Mouse (Mus musculus) kidney, postnatal 0 days (tissue): ENCODE data around the gene Gngt2. TPM values are rescaled to one million over a fixed set of nuclear protein-coding genes. Genes with fewer than 3 reads are reported as not detected.

Source experiments
- ATAC-seq: fragments of 200-750 bp; cut with Nextera tagmentation; replicated peaks from 2 replicates; pipeline ENCODE4 v1.8.0; 2017; ENCODE audit warnings: low read depth, moderate number of reproducible peaks, moderate TSS enrichment, moderate library complexity; ENCODE audit not compliant: low FRiP score
- DNase-seq: peaks from one replicate; pipeline ENCODE4 v3.0.0-alpha.2; 2016; ENCODE audit warnings: low spot score
- H3K27ac ChIP-seq: fragments of 300-500 bp; sonication (generic); 2 replicates; pipeline ENCODE4 v1.5.1; 2014; ENCODE audit warnings: mild to moderate bottlenecking
- H3K27me3 ChIP-seq: fragments of 300-500 bp; sonication (generic); 2 replicates; pipeline ENCODE4 v1.6.1; 2014; ENCODE audit warnings: low read length, mixed read lengths; ENCODE audit not compliant: insufficient read depth
- H3K36me3 ChIP-seq: fragments of 300-500 bp; sonication (generic); 2 replicates; pipeline ENCODE4 v1.6.1; 2014; ENCODE audit warnings: low read length, mixed read lengths; ENCODE audit not compliant: insufficient read depth
- H3K4me1 ChIP-seq: fragments of 300-500 bp; sonication (generic); replicated peaks from 2 replicates; pipeline ENCODE4 v1.6.1; 2014; ENCODE audit warnings: antibody characterized with exemption, low read length, mixed read lengths; ENCODE audit not compliant: insufficient read depth
- H3K4me2 ChIP-seq: fragments of 300-500 bp; sonication (generic); 2 replicates; pipeline ENCODE4 v1.6.1; 2014; ENCODE audit warnings: mild to moderate bottlenecking, low read length, moderate library complexity, mixed read lengths
- H3K4me3 ChIP-seq: fragments of 300-500 bp; sonication (generic); replicated peaks from 2 replicates; pipeline ENCODE4 v1.5.1; 2014; ENCODE audit warnings: low read depth, low read length
- H3K9ac ChIP-seq: fragments of 300-500 bp; sonication (generic); 2 replicates; pipeline ENCODE4 v1.6.1; 2014; ENCODE audit warnings: low read depth, low read length
- H3K9me3 ChIP-seq: fragments of 300-500 bp; sonication (generic); replicated peaks from 2 replicates; pipeline ENCODE4 v1.6.1; 2016; ENCODE audit warnings: low read length, inconsistent platforms, mixed read lengths
- CTCF ChIP-seq: IDR thresholded peaks from 2 replicates; pipeline ENCODE4 v1.5.1; 2016; ENCODE audit warnings: antibody characterized with exemption, low read depth, mild to moderate bottlenecking, moderate library complexity
- WGBS: fragments of 180-500 bp; shearing (Covaris S2); extraction: QIAGEN DNeasy Blood & Tissue Kit; methylation state at CpG from one replicate; pipeline ENCODE4 v1.1.7; 2014; 5-methylcytosine and 5-hydroxymethylcytosine counted together
- polyA plus RNA-seq: library from polyadenylated mRNA; unstranded; fragments of >200 nt; fragmentation: Nextera tagmentation; extraction: Ambion mirVana; gene quantifications from 2 replicates; pipeline ENCODE4 v1.2.1, GENCODE M21; 2015

The Gngt2 gene
- polyA plus RNA-seq, 1 experiment from 2014 or later = 32.6 TPM

GRCm38 (mm10) chr11:95805010-95805409 is 32.0 kb upstream of the Gngt2 start:
- 65% methylated on average over 5 of the region's 5 CpGs for WGBS
- ATAC-seq = no peak

GRCm38 (mm10) chr11:95805527-95805926 is 31.5 kb upstream of the Gngt2 start:
- TF ChIP-seq CTCF = no peak
- Histone ChIP-seq H3K36me3 (no peaks in the 10 kb centered on the region), H3K9ac (no peak overlapping the region), H3K27me3 (no peaks in the 10 kb centered on the region), H3K4me1 (no peaks in the 10 kb centered on the region), H3K4me3 (no peak overlapping the region), H3K27ac (no peak overlapping the region), H3K9me3 (no peaks in the 10 kb centered on the region), H3K4me2 (no peak overlapping the region)
- DNase-seq (no peak), ATAC-seq (no peak)
- WGBS = 40% methylated on average over 3 of the region's 3 CpGs

More at GRCm38 (mm10) chr11:95805010-95805409, 32.0 kb upstream of the Gngt2 start:
- no peak for TF ChIP-seq CTCF
- Histone ChIP-seq H3K27ac (no peak overlapping the region), H3K27me3 (no peaks in the 10 kb centered on the region), H3K4me3 (no peak overlapping the region), H3K36me3 (no peaks in the 10 kb centered on the region), H3K9ac (no peak overlapping the region), H3K9me3 (no peaks in the 10 kb centered on the region), H3K4me2 (no peak overlapping the region), H3K4me1 (no peaks in the 10 kb centered on the region)
- DNase-seq = no peak

GRCm38 (mm10) chr11:95807884-95808283 is 29.1 kb upstream of the Gngt2 start:
- DNase-seq (no peak), ATAC-seq (no peak)
- Histone ChIP-seq H3K27ac (no peak overlapping the region), H3K4me2 (no peak overlapping the region), H3K9me3 (no peaks in the 10 kb centered on the region), H3K4me3 (no peak overlapping the region), H3K27me3 (no peaks in the 10 kb centered on the region), H3K9ac (no peak overlapping the region), H3K4me1 (no peaks in the 10 kb centered on the region), H3K36me3 (no peaks in the 10 kb centered on the region)
- WGBS = 95% methylated on average over 5 of the region's 5 CpGs
- no peak for TF ChIP-seq CTCF

- H3K4me3 ChIP-seq = no peak overlapping the region
- WGBS = 77% methylated on average over 5 of the region's 5 CpGs
- ATAC-seq (no peak), DNase-seq (no peak)
- H3K27me3 ChIP-seq = no peaks in the 10 kb centered on the region
- TF ChIP-seq CTCF = no peak
- H3K4me2 ChIP-seq = no peak overlapping the region
- no peaks in the 10 kb centered on the region for H3K36me3 ChIP-seq
- H3K9me3 ChIP-seq = no peaks in the 10 kb centered on the region
- no peak overlapping the region for H3K9ac ChIP-seq
- H3K27ac ChIP-seq = no peak overlapping the region
- H3K4me1 ChIP-seq = no peaks in the 10 kb centered on the region
Measured at GRCm38 (mm10) chr11:95808448-95809011, 28.5 kb upstream of the Gngt2 start.

- Histone ChIP-seq H3K27me3 (no peaks in the 10 kb centered on the region), H3K4me3 (no peak overlapping the region), H3K36me3 (no peaks in the 10 kb centered on the region), H3K9ac (no peak overlapping the region), H3K27ac (no peak overlapping the region), H3K9me3 (no peaks in the 10 kb centered on the region), H3K4me1 (no peaks in the 10 kb centered on the region), H3K4me2 (no peak overlapping the region)
- ATAC-seq = no peak
- WGBS = 49% methylated on average over 5 of the region's 5 CpGs
- no peak for TF ChIP-seq CTCF
- no peak for DNase-seq
Measured at GRCm38 (mm10) chr11:95809603-95810002, 27.4 kb upstream of the Gngt2 start.

GRCm38 (mm10) chr11:95810828-95811227 is 26.2 kb upstream of the Gngt2 start:
- Histone ChIP-seq H3K4me2 (no peak overlapping the region), H3K4me3 (no peak overlapping the region), H3K9ac (no peak overlapping the region), H3K36me3 (no peaks in the 10 kb centered on the region), H3K27ac (no peak overlapping the region), H3K4me1 (no peaks in the 10 kb centered on the region), H3K27me3 (no peaks in the 10 kb centered on the region), H3K9me3 (no peaks in the 10 kb centered on the region)
- no peak for TF ChIP-seq CTCF
- 71% methylated on average over 7 of the region's 7 CpGs for WGBS
- no peak for ATAC-seq
- DNase-seq = no peak

- WGBS = 87% methylated on average over 6 of the region's 6 CpGs
- DNase-seq = no peak
- Histone ChIP-seq H3K9ac (no peak overlapping the region), H3K27ac (no peak overlapping the region), H3K4me1 (no peaks in the 10 kb centered on the region), H3K27me3 (no peaks in the 10 kb centered on the region), H3K4me3 (no peak overlapping the region), H3K4me2 (no peak overlapping the region), H3K9me3 (no peaks in the 10 kb centered on the region), H3K36me3 (no peaks in the 10 kb centered on the region)
- no peak for TF ChIP-seq CTCF
- ATAC-seq = no peak
Measured at GRCm38 (mm10) chr11:95811741-95812140, 25.3 kb upstream of the Gngt2 start.
